Mouse (Mus musculus) myocyte (in vitro differentiated cells): Measurements from ENCODE around the gene Zfp174.

Source experiments
- CEBPB ChIP-seq: IDR thresholded peaks from 2 replicates; pipeline ENCODE4 v1.6.1; 2011; ENCODE audit warnings: mild to moderate bottlenecking, moderate library complexity; ENCODE audit not compliant: poor library complexity, insufficient read depth, severe bottlenecking
- E2F4 ChIP-seq: IDR thresholded peaks from one replicate; pipeline ENCODE4 v1.6.1; 2011; ENCODE audit warnings: mild to moderate bottlenecking, control low read depth, moderate library complexity; ENCODE audit not compliant: insufficient read depth
- MAX ChIP-seq: IDR thresholded peaks from one replicate; pipeline ENCODE4 v1.6.1; 2011; ENCODE audit warnings: low read depth, mild to moderate bottlenecking, control low read depth
- MYOD1 ChIP-seq, 3 experiments: IDR thresholded peaks; one replicate each; pipeline ENCODE4 v1.6.1; 2011; ENCODE audit warnings: control low read depth in 2 of 3, low read depth in 2 of 3, mild to moderate bottlenecking in 2 of 3, moderate library complexity in 1 of 3; ENCODE audit not compliant: insufficient read length in 2 of 3, control insufficient read depth in 1 of 3
- MYOG ChIP-seq, 3 experiments: IDR thresholded peaks; one replicate each; pipeline ENCODE4 v1.6.1; 2011; ENCODE audit warnings: control low read depth in 2 of 3, low read depth in 2 of 3, mild to moderate bottlenecking in 2 of 3; ENCODE audit not compliant: insufficient read length in 2 of 3, control insufficient read depth in 1 of 3, insufficient read depth in 1 of 3
- POLR2A ChIP-seq: IDR thresholded peaks from one replicate; pipeline ENCODE4 v1.6.1; 2011; ENCODE audit warnings: low read depth, mild to moderate bottlenecking, control low read depth, moderate library complexity; ENCODE audit not compliant: insufficient read length
- POLR2AphosphoS2 ChIP-seq: IDR thresholded peaks from one replicate; pipeline ENCODE4 v1.6.1; 2011; ENCODE audit warnings: low read depth, control low read depth; ENCODE audit not compliant: insufficient read length
- REST ChIP-seq: IDR thresholded peaks from one replicate; pipeline ENCODE4 v1.6.1; 2011; ENCODE audit warnings: mild to moderate bottlenecking, control low read depth, moderate library complexity; ENCODE audit not compliant: insufficient read depth, insufficient read length
- SRF ChIP-seq: IDR thresholded peaks from one replicate; pipeline ENCODE4 v1.6.1; 2011; ENCODE audit warnings: low read depth; ENCODE audit not compliant: control insufficient read depth, insufficient read length
- TCF12 ChIP-seq: IDR thresholded peaks from one replicate; pipeline ENCODE4 v1.6.1; 2011; ENCODE audit warnings: mild to moderate bottlenecking, control low read depth; ENCODE audit not compliant: poor library complexity, insufficient read depth, severe bottlenecking
- TCF3 ChIP-seq: IDR thresholded peaks from one replicate; pipeline ENCODE4 v1.6.1; 2011; ENCODE audit warnings: low read depth, control low read depth; ENCODE audit not compliant: insufficient read length
- USF1 ChIP-seq: IDR thresholded peaks from one replicate; pipeline ENCODE4 v1.6.1; 2011; ENCODE audit warnings: low read depth, mild to moderate bottlenecking, control low read depth, moderate library complexity

GRCm38 (mm10) chr16:3835461-3835860, 11.6 kb upstream of the Zfp174 start:
- no peak for TF ChIP-seq POLR2A
- no peak for TF ChIP-seq MYOG (IDR thresholded peaks at IDR 0.05; ENCODE audit: control insufficient read depth in 1 of 3, insufficient read depth in 1 of 3, insufficient read length in 2 of 3, low read depth in 2 of 3)
- no peak for TF ChIP-seq MAX
- no peak for TF ChIP-seq USF1
- TF ChIP-seq POLR2AphosphoS2, result no peak
- no peak for TF ChIP-seq TCF12
- TF ChIP-seq E2F4, result no peak
- no peak for TF ChIP-seq MYOD1 (IDR thresholded peaks at IDR 0.05; ENCODE audit: control insufficient read depth in 1 of 3, insufficient read length in 2 of 3, low read depth in 2 of 3)
- TF ChIP-seq CEBPB, result no peak
- no peak for TF ChIP-seq REST
- no peak for TF ChIP-seq TCF3
- no peak for TF ChIP-seq SRF
